Mouse (Mus musculus) G1E (cell line): ENCODE measurements at regions not wholly inside any gene's neighbourhood (a gene's known extent, or its start where the extent isn't known, plus 50 kb on each side); places are given as distances from the start of the nearest gene placed in this dataset.

Experiments used
- CTCF ChIP-seq: IDR thresholded peaks from 2 replicates; pipeline ENCODE4 v1.5.1; 2012; ENCODE audit warnings: low read depth, low read length, inconsistent platforms, mixed read lengths
- GATA1 ChIP-seq: IDR thresholded peaks from 2 replicates; pipeline ENCODE4 v1.6.1; 2012; ENCODE audit warnings: borderline replicate concordance, low read length, inconsistent platforms, mixed read lengths
- TAL1 ChIP-seq: conservative IDR thresholded peaks from 2 replicates; pipeline ENCODE4 v1.6.1; 2012; ENCODE audit warnings: low read depth, low read length, inconsistent platforms, mixed read lengths

- TF ChIP-seq CTCF = no peak
- TF ChIP-seq GATA1 = no peak
- no peak for TF ChIP-seq TAL1
These were observed 110.8 kb upstream of the Prickle1 start for GRCm38 (mm10) chr15:93706366-93706930.
